Mouse (Mus musculus) lung, postnatal 36 days (tissue): ENCODE measurements at regions not wholly inside any gene's neighbourhood (a gene's known extent, or its start where the extent isn't known, plus 50 kb on each side); places are given as distances from the start of the nearest gene placed in this dataset.

Source experiments
- DNase-seq: peaks from one replicate; pipeline ENCODE4 v3.0.0; 2022; ENCODE audit warnings: mixed read lengths

DNA sequence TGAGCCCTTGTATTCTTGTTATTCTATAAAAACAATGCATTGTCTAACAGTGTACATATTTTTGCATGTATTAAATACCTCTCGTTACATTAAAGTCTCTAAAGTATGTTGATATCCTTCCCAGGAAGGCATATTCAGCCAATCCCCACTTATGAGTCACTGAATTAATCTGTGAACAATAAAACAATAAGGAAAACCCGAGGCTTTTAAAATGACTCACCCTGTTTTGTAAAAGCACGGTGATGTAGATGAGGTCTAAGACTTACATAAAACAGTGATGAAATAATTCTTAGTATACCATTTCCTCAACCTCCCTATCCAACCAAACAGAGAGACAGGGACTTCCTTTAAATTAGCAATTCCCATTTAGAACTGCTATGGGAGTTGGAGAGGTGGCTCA lies 95.8 kb downstream of the Asb7 start:
- DNase-seq, result no peak

DNA sequence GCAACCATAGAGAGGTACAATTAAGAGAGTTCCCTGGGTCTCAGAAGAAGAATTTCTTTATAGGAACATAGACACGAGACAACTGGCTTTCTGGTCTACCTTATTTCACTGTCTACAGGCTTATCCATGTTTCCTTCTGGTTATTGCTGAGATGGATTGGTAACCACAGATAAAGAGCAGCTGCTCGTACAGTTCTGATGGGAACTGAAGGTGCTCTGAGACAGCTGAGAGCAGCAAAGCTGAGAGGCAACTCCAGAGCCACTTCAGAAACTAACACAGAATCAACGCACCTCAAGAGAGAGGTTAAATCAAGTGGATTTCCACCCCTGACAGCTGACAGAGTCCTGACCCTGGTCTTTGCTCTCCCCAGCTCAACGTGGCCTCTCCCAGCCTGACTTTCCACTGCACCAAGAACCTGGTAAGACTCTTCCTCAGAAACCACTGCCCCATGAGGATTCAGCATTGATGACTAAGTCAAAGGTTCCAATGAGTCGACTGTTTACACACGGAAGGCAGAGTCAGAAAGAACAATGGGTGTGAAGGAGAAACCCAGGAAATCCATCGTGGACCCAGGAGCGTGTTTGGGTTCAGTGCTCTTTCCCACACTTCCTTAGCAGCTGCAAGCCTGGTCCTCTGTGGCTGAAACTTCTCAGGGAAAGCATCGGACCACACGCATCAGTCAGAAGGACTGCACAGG lies 97.7 kb downstream of the Asb7 start:
- no peak for DNase-seq

DNA sequence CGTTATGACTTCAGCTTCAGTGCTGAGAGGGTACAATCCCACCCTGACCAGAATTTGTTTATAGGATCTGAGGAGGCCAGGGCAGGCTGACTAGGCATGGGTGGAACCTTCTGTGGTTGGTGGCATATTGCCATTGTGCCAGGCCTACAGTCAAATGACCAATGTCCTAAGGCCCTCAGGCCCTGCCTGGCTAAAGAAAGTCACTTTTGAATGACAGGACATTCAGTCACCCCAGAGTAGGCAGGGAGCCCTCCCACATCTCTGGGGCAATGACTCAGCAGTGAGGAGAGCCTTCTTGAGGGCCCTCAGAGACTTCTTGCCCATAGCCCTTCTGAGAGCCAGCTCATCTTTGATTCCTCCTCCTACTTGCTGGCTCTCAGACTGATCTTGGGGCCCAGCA lies 102.9 kb downstream of the Asb7 start:
- no peak for DNase-seq

DNA sequence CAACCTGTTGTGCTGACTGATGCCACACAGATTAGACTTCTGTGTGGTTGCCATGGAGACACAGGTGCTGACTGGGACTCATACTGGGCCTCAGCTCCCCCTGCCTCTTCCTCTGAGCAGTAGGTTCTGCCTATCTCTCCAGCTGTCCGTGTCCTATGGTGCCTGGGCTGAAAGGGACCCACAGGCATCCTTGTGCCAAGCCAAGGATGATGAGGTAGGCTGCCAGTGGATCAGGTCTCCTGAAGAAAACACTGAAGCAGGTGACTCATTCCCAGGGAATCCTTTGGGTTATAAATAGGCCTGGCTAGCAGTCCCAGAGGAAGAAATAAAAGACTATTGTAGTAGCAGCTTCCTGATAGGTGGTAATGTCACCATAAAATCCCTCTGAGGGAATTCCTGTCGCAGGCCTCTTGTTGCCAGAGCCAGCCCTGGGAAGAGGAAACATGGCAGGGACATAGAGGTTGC lies 108.7 kb downstream of the Asb7 start:
- DNase-seq, result no peak

DNA sequence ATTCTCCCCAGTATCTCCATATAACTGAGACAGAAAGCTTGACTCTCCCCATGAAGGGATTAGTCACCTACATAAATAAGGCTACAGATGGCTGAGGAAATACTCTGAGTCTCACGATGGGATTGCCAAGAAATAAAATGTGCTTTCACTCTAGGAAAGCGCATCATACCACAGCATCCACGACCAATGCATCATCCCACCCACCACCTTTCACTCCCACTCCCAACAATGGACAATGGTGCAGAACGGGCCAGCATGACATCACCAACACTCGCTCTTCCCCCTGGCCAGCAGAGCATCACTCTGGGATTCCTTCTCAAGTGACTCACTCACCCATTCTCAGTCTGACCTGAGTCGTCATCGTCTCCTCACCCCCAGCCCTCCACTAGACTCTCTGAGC lies 113.1 kb downstream of the Asb7 start:
- no peak for DNase-seq

DNA sequence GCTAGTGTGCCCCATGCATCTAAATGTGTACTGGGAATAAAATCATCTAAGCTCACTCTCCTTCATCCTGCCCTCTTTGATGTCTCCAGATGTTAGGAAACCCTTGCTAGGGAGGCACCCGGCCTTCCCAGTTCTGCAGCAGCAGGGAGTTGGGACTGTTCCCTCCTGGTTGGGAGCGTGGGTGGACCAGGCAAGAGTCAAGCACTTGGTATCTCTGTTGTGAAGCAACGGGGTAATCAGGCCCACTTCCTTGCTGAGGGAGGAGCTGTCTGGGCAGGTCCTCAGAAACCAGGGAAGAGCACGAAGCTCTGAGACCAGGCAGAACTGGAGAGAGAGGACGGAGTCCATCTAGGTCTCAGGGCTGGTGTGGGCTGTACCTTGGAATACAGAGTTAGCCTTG lies 117.9 kb downstream of the Asb7 start:
- DNase-seq, result peak; percentile 0

DNA sequence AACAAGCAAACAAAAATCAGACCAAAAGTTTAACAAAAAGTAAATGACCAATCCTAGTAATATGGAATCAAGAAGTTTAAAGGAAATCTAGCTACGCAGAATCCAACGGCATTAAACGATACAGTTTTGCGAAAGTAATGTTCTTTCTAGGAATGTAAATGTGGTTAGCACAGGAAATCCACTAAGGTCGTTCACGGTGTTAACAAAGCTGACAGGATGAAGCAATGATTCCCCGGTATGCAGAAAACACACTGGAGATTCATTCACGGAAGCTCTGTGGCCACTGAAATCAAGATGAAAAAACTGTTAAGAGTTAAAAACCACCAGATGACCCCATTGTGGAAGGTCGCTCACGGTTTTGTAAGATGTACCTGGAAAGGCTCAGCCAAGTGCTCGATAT lies 120.4 kb upstream of the Aldh1a3 start:
- no peak for DNase-seq

DNA sequence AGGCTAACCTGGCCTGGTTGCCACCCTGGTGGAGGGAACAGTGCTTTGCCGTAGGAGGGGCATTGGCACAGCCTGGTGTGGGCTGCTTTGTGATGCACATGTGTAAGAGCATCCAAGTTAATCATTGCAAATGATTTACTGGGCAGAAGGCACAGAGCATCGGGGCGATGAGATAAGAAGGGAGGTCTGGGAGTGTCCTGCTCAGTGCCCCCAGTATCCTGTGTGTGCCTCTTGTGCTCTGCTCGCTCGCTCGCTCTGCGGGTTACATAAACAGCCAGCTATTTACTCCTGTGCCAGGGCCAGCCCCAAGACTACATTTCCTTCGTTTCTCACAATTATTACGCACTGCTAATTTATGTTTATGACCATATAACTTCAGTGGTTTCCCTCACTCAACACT lies 117.9 kb upstream of the Aldh1a3 start:
- no peak for DNase-seq

DNA sequence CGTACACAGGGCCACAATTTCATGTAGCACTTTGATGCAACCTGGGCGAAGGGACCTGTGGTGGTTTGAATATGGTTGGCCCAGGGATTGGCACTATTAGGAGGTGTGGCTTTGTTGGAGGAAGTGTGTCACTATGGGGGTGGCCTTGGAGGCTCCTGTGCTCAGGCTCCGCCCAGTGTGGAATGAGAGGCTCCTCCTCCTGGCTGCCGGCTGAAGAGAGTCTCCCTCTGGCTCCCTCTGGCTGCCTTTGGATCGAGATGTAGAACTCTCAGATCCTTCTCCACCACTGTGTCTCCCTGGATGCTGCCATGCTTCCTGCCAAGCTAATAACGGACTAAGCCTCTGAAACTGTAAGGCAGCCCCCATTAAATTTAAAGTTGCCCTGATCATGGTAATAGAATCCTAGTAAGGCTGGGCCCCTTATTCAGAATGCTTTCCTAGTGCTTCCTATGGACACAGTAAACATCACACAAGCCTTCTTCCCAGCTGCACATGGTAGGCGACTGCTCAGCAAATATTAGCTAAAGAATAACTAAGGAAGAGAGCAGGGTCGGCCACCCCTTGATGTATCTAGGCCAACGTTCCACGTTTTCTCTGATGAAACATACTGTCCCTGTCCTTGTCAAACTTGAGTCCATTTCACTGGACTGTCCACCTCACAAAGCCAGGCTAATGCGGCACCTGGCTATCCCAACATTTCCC lies 117.2 kb upstream of the Aldh1a3 start:
- DNase-seq, result no peak

DNA sequence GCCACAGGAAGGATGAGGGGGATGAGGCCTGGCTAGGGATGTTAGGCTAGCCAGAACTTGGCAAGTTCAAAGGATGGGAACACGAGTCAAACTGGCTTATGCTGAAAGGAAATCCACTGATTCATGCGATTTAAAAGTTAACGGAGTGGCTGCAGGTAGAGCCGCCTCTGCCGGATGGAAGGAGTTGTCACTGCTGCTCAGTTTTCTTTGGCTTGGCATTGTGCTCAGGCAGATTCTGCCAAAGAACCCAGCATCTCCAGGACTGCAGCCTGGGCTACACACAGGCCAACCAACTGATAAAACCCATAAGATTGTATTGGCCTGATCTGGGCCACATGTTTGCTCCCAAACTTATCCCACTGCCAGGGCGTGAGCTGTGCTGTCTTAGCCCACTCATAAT lies 105.3 kb upstream of the Aldh1a3 start:
- DNase-seq, result no peak

DNA sequence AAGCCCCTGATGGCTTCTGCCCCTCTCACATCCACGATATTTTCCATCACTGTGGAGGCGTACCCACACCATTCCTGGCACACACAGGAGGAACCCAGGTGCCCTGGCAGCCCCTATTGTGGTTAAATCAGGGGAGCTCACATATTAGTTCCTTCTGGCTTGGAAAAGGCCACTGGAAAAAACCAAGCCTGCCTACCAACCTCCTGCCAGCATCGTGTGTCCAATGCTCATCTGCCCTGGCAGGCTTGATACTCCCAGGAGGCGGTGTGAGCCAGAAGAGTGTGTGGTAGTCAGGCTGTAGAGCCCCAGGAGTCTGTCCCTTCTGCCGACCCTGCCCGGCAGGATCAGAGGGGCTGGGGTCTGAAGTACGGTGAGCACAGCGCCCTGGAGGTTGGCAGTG lies 104.7 kb upstream of the Aldh1a3 start:
- DNase-seq, result no peak

DNA sequence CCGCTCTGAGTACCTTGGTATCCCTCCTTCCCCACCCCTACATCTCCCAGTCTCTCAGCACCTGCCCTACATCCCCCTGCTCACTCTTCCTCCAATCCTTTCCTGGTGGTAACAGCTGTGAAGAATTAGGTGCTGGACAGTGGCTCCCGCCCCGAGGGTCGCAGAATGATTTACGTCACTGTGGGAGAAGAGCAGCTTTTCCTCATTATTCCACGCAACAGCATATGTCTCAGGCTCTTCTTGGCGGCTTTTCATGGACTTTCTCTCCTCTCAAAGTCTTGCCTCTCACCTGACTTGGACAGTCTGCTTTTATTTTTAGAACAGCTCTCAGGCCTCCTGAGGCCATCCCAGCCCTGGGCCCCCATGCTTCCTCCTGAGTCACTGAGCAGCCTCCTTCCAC lies 103.8 kb upstream of the Aldh1a3 start:
- DNase-seq, result no peak

DNA sequence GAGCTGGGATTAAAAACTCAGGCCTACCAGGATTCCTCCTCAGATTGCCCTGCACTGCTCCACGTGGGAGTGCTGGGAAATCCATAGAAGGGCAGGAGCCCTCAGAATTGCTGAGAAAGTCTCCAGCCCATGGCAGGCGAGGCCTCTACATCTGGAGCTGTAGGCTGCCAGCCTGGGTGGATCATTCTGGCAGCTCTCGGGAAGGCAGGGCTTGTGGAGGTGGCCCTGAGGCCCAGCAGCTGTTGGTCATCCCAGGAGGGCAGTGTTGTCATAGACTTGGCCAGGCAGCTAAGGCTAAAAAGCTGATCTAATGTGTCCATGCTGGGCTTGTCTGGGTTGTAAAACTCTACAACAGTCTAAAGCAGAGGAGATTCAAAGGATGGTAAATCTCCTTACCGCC lies 101.6 kb upstream of the Aldh1a3 start:
- DNase-seq, result peak; percentile 82

DNA sequence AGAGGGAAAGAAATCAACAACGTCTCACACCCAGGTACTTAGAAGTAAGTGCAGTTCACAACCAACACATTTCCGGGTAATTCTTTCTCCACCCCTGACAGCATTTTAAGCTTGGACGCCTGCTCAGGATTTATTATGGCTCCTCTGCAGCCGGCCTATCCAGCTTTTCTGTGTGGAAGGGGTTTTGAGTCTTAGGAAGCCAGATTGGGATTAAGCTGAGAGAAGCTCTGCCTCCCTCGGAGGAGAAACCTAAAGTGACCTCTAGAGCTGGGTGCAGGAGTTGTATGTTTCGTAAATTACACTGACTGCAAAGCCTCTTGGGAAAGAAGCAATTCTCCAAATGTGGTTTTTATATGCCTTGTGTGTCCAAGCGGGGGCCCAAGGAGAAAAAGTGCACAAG lies 96.6 kb upstream of the Aldh1a3 start:
- DNase-seq, result no peak

DNA sequence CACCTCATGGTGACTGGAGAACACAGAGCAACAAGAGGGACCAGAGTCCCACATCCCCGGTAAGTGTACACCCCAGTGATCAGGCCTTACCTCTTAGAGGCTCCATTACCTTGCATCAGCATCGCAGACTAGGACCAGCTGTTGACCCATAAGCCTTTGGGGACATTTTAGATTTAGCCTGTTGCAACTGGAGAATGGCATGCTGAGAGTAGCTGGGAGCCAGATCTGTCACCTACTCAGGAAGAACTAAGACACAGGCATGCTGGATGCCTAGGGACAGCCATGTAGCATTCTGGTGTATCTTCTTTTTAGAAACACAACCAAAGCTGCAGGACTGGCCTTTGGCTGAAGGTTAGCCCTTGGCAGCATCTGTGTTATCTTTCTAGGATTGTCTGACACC lies 94.2 kb upstream of the Aldh1a3 start:
- peak; percentile 35 for DNase-seq

DNA sequence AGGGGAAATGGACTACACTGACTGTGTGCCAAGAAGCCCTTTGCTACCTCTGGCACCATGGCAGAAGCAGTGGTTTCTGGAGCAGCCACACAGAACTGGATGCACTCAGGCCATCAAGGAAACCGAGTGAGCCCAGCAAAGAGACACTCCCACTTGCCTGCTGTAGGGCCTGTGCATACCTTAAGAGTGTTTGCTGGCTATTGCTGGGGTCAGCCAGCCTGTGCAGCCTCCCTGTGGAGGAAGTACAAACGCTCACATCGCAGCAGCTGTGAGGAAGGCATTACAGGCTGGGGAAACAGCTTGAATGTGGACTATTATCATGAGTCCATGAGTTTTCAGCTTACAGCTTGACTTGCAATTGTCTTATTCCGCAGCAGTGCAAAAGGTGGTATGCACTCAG lies 88.8 kb upstream of the Aldh1a3 start:
- no peak for DNase-seq

DNA sequence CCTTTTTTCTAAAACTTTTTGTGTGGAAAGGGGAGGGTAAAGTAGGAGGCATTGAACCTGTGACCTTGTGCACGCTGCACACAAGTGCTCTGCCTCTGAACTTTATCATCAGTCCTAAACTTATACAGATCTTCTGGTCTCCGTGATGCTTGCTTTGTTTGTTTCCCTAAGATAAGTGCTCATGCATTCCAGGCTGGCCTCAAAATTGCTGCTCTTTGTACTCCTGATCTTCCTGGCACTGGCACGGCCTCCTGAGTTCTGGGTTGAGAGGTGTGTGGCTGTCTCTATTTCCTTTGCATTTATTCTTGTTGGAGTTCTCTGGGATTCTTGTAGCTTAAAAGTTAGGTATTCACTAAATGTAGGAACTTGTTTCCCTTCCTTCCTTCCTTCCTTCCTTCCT lies 86.1 kb upstream of the Aldh1a3 start:
- DNase-seq, result no peak

DNA sequence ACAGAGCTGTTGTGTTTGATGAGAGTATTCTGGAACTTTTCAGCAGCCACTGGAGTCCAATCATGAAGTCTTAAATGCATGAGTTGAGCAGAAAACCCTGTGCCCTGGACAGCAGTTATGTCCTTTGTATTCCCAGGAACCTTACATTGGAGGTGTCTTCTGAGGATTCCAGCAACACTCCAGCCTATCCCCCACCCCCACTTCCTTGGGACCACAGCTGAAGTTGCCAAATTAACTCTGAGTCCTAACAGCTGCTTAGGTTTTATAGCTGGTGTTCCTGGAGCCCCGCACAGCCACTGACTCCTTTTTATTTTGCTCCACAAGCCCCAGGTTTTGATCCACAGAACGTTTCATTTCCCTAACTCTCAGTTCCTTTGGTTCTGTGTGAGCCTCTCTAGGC lies 78.4 kb upstream of the Aldh1a3 start:
- DNase-seq, result no peak

DNA sequence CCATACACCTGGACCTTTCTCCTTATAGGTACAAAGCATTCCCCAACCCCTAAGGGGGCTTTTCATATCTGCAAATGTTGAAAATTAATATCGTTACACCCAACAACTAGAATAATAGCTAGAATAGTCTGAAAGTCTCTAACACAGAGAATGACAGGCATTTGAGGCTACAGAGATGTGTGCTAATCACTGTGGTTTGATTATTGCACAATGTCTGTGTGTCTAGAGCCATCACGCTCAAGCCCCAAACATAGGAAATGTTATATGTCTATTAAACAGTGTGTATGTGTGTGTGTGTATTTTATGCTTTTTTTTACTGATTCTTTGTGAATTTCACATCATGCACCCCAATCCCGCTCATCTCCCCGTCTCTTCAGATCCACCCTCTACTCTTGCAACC lies 77.2 kb upstream of the Aldh1a3 start:
- DNase-seq, result no peak

DNA sequence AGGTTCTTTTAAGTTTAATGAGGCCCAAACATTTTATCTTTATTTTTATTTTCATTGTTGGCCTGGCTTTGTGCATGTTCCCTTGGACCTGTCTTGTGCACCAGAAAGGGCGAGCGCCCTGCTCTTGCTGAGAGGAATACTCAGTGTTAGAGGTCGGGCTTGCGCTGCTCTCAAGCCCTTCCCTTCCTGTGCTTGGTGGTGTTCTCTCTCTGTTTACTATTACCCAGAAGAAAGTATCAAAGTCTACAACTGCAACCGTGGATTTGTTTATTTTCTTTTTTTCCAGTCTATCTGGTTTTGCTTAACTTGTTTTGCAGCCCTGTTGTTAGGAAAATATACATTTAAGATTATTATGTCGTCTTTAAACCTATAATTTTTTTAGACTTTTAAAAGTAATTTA lies 74.1 kb upstream of the Aldh1a3 start:
- no peak for DNase-seq

DNA sequence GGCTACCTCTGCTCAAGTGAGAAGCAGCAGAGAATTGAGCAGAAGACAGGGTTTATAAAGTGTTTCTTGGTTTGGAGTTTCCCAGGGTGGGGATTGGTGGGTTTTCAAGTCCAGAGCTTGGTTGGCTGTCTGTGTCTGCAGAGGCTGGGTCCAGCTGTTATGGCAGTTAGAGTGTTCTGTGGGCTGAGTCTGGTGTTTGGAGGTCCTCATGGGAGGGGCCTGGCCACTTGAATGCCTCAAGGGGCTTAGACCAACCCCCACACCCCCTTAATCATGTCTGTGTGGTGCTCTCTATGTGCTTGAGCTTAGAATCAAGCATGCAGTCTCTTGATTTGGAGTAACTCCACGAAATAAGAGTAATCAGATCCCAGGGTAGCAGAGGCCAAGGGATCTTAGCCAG lies 70.2 kb upstream of the Aldh1a3 start:
- no peak for DNase-seq

DNA sequence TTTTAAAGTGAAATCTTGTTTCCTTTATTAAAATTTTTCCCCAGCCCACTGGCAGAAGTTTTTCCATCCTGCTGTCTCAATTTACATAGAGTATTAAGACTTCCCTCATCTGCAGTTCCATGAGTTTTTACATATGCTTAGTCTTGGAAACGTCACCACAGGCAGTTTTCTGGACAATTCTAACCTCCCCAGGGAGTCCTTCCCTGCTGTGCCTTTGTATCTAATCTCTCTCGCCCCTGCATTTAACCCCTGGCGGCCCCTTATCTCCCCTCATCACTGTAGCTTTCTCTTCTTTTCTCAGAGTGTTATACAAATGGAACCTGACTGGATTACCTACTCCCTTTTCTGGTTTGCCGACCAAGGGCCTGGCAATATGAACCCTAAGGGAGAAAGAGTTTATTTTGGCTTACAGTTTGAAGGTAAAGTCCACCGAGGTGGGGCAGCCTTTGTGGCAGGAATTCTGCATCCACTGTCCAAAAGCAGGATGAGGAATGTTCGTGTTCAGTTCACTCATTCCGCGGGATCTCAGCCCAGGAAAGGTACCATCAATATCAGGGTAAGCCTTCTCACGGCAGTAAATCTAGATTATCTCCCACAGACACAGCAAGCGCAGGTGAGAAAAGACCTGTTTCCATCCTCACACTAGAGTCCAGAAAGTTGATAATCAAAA lies 66.0 kb upstream of the Aldh1a3 start:
- DNase-seq, result no peak

DNA sequence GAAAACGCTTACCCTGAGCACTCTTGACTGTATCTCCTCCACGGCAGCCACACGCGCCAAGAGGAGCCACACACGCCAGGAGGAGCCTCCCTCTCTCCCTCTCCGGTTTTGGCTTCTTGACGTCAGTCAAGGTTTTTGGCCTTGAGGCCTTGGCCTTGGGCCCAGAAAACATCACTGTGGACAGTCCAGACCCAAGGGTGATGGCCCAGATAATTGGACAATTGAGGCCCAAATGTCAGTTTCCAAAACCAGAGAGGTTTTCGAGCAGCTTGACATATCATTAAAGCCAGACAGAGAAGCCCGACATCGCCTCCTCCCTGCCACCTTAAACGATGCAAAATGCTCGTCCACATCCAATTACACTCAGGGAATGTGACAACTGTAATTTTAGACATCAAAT lies 65.4 kb upstream of the Aldh1a3 start:
- no peak for DNase-seq

DNA sequence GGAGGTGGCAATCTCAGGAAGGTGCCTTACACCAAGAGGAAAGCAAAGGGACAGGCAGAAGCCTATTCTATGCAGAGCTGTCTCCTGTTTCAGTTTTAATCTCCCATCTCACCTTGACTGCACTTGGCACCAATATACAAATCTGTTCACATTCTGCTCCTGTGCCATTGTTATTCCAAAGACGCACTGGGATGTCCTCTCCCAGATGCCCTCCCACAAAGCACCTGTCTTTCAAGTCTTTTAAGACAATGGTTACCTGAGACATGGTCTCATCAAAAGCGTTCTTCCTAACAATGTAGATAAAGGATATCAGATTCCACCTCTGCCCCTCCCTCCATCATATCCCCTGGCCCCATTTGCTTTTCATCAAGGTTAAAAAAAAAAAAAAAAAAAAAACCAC lies 64.2 kb upstream of the Aldh1a3 start:
- no peak for DNase-seq
